Mouse (Mus musculus) forebrain, embryonic 10.5 days (tissue): ENCODE results near the gene Clec2l. TPM values are rescaled to one million over a fixed set of nuclear protein-coding genes. Genes with fewer than 3 reads are reported as not detected.

Experiments
- DNase-seq: peaks from one replicate; pipeline ENCODE4 v3.0.0-alpha.2; 2017; ENCODE audit warnings: low spot score; ENCODE audit errors: extremely low spot score
- H3K27ac ChIP-seq: fragments of 300-500 bp; sonication (generic); 2 replicates; pipeline ENCODE4 v1.5.1; 2016; ENCODE audit warnings: mild to moderate bottlenecking
- H3K27me3 ChIP-seq: fragments of 300-500 bp; sonication (generic); 2 replicates; pipeline ENCODE4 v1.6.1; 2016; ENCODE audit warnings: mild to moderate bottlenecking; ENCODE audit not compliant: poor library complexity, severe bottlenecking
- H3K36me3 ChIP-seq: fragments of 300-500 bp; sonication (generic); replicated peaks from 2 replicates; pipeline ENCODE4 v1.6.1; 2016; ENCODE audit warnings: mild to moderate bottlenecking, moderate library complexity
- H3K4me1 ChIP-seq: fragments of 300-500 bp; sonication (generic); 2 replicates; pipeline ENCODE4 v1.6.1; 2016
- H3K4me3 ChIP-seq: fragments of 300-500 bp; sonication (generic); 2 replicates; pipeline ENCODE4 v1.5.1; 2016; ENCODE audit warnings: mild to moderate bottlenecking, moderate library complexity
- H3K9me3 ChIP-seq: fragments of 300-500 bp; sonication (generic); 2 replicates; pipeline ENCODE4 v1.6.1; 2016; ENCODE audit warnings: mild to moderate bottlenecking, moderate library complexity
- WGBS: fragments of 180-500 bp; shearing (Covaris S2); methylation state at CpG from one replicate; pipeline ENCODE4 v1.1.7; 2016; 5-methylcytosine and 5-hydroxymethylcytosine counted together
- polyA plus RNA-seq: library from polyadenylated mRNA; unstranded; fragments of >200 nt; fragmentation: Nextera tagmentation; extraction: Ambion mirVana; gene quantifications from 2 replicates; pipeline ENCODE4 v1.2.1, GENCODE M21; 2016

Gene Clec2l
- polyA plus RNA-seq, 1 experiment from 2014 or later: 0.26 TPM

DNA sequence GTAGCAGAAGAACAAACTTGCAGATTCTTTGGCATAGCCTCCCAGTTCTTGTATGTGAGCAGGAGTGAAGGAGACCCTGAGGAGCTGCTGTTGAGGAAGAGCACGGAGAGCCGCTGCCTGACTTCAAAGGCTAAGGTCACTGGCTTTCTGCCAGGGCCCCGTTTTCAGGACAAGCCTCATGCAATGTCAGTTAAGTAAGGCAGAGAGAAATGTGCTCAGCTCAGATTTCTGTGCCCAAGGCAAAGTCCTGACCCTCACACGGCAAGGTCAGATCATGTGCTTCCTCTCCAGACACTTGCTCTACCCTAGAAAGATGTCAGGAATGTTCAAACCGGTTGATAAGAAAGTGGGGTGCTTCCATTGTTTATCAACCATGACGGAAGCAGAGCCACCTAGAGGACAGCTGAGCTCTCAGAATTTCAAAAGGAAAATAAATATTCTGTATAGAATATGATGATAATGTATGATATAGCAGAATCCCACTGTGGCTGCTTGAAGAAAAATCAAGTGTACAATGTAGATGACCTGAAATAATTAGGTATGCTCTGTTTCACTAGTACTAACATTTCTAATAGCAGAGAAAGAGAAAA is 40.0 kb downstream of the Clec2l start:
- H3K27ac ChIP-seq: no peak overlapping the region
- H3K36me3 ChIP-seq: peaks cover 96% of the 10 kb centered on the region
- H3K27me3 ChIP-seq: no peaks in the 10 kb centered on the region
- 65% methylated on average over 6 of the region's 6 CpGs for WGBS
- no peak for DNase-seq
- no peaks in the 10 kb centered on the region for H3K9me3 ChIP-seq
- H3K4me3 ChIP-seq: no peak overlapping the region
- H3K4me1 ChIP-seq: peaks cover 15% of the 10 kb centered on the region; the same call in 1 of the 2 replicates

DNA sequence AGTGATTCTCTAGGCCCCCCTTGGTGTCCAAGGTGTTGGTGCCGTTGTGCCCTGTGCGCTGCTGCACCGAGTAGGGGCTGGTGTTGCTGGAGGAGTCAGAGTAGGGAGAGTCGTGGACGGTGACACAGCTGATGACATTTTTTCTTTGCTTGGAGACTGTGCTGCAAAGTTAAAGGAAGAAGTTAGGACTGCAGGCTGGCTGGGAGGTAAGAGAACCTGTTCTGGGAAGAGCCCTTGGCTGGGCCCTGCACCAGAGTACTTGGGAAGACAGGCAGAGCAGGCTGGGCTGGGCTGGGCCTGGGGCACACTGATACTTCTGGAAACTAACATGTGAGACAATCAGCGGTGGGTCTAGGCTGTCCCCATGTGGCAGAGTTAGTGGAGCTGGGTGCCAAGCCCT is 40.7 kb downstream of the Clec2l start:
- H3K27ac ChIP-seq: no peak overlapping the region
- no peak overlapping the region for H3K4me3 ChIP-seq
- H3K36me3 ChIP-seq: peaks cover 96% of the 10 kb centered on the region
- H3K9me3 ChIP-seq: no peaks in the 10 kb centered on the region
- H3K27me3 ChIP-seq: no peaks in the 10 kb centered on the region
- H3K4me1 ChIP-seq: peaks cover 15% of the 10 kb centered on the region; the same call in 1 of the 2 replicates
- DNase-seq: no peak
- WGBS: 89% methylated on average over 6 of the region's 6 CpGs

DNA sequence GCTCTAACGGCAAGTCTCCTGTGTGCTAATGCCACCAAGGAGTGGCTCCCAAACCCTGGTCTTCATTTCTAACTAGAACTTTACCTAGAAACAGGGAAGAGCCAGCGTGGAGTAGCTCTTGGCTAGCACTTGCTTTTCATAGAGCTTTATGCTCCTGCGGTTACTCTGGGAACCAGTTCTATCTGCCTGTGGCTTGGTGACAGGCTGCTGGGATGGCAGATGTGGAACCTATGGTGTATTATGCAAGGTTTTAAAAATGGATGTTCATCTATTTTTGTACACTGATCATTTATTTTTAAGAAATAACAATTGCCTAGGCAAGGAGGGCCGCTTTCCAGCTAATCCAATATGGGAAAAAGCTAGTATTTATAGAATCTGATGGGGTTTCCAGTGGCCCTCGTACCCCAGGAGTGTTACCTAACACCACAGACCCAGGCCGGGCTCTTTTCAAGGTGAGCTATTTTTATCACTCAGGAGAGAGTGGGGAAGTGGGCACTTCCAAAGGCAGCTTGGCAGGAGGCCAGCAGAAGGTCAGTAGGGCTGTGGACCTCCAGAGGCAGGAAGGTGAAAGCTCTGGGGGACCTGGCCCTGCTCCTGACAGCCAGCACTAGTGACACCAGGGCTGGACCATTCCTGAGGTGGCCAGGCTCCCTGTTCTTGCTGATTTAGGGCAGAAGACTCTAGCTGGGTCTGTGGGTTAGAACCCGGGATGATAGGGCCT is 41.6 kb downstream of the Clec2l start:
- peaks cover 96% of the 10 kb centered on the region for H3K36me3 ChIP-seq
- DNase-seq: no peak
- H3K4me1 ChIP-seq: peaks cover 15% of the 10 kb centered on the region; the same call in 1 of the 2 replicates
- H3K27me3 ChIP-seq: no peaks in the 10 kb centered on the region
- no peak overlapping the region for H3K27ac ChIP-seq
- H3K4me3 ChIP-seq: no peak overlapping the region
- 90% methylated on average over 7 of the region's 7 CpGs for WGBS
- H3K9me3 ChIP-seq: no peaks in the 10 kb centered on the region

DNA sequence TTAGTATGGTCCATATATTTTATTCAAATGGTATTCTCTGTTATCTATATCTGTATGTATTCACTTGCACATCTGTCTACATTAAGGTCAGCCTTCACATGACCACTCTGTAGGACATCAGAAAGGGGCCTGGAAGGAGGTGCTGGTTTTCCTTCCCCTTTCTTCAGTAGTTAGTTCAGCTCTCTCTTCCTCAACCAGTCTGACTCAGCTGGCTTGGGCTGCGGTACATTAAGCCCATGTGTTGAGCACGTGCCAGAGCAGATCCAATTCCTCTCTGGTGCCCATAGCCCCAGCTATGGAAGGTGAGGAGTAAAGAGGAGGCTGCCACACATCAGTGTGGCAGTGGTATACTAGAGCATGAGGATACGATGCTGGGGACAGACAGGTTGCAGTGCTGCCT is 47.6 kb downstream of the Clec2l start:
- peaks cover 100% of the 10 kb centered on the region for H3K36me3 ChIP-seq
- no peaks in the 10 kb centered on the region for H3K9me3 ChIP-seq
- 90% methylated on average over 3 of the region's 3 CpGs for WGBS
- no peak overlapping the region for H3K27ac ChIP-seq
- no peaks in the 10 kb centered on the region for H3K4me1 ChIP-seq
- no peak overlapping the region for H3K4me3 ChIP-seq
- no peak for DNase-seq
- H3K27me3 ChIP-seq: no peaks in the 10 kb centered on the region

DNA sequence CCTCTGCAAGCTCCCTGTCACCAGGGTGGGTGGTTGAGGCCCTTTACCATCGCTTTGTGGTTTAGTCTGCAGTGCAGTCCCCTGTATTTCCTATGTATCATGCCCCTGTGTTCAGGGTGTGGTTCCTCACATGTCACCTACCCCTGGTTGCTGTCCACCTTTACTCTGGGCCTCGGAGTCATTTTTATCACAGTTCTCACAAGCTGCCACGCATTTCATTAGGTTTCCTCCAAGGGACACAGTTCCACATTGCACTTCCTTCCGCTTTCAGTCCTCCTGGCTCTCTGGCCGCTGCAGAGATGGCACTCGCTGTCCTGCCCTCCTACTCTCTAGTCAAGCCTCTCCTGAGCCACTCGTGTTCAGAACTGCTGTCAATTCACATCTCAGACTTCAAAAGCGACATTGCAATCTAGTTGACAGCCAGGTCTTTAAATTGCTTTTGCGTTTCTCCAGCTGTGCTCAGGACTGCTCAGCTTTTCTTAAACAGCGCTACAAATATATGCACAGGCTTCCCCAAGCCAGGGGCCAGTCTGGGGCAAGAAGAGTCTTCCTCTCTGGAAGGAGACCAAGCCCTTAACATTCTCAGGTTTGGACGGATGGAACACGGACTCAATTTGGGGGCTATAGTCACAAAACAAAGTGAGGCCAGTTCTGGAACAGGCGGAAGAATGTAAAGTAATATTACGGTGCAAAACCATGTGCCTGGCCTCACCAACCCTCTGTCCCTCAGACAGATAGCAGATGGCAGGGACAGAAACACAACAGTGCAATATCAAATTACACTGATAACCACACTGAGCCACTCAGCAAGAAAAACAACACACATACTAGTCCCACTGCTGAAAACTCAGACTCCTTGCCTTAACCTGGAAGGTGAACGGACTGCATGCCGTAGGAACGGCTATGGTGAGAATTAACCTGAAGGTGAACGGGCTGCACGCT is 51.4 kb downstream of the Clec2l start:
- 93% methylated on average over 19 of the region's 19 CpGs for WGBS
- Histone ChIP-seq H3K4me3 (no peak overlapping the region), H3K36me3 (peaks cover 100% of the 10 kb centered on the region), H3K27me3 (no peaks in the 10 kb centered on the region), H3K4me1 (no peaks in the 10 kb centered on the region), H3K9me3 (no peaks in the 10 kb centered on the region), H3K27ac (no peak overlapping the region)
- no peak for DNase-seq

DNA sequence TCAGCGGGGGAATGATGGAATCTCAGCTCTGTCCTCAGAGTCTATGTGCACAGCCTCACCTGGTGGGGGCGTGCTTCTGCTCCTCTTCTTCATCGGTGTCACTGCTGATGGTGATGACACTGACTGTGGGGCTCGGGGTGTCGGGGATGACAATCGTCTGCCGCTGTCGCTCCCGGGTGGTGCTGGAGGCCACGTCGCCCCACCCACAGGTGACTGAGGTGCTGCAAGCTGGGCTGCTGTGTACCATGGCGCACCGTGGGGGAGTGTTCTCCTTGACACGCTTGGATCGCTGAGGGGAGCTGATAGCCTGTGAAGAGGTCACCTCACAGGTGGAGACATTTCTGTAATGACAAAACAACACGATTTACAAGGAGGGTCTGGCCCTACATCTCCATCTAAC is 53.0 kb downstream of the Clec2l start:
- no peak overlapping the region for H3K27ac ChIP-seq
- no peaks in the 10 kb centered on the region for H3K27me3 ChIP-seq
- no peaks in the 10 kb centered on the region for H3K4me1 ChIP-seq
- H3K9me3 ChIP-seq: no peaks in the 10 kb centered on the region
- peaks cover 100% of the 10 kb centered on the region for H3K36me3 ChIP-seq
- WGBS: 95% methylated on average over 16 of the region's 16 CpGs
- DNase-seq: no peak
- H3K4me3 ChIP-seq: no peak overlapping the region

DNA sequence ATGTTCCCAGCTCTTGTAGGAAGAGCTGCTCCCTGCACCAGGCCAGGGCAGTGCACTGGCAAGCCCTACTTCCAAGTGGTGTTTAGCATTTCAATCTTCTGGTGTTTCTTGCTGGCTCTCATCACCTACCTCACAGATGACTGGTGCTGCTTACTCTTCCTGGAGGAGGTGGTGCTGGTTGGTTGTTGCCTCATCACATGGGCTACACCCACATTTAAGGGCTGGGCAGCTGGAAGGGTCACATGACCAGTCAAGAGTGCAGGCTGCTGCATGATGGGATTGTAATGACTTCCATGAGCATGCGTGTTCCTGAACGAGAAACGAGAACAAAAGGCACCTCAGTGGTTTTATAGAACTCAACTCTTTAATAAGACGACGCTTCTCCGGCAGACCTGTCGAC is 55.8 kb downstream of the Clec2l start:
- Histone ChIP-seq H3K36me3 (peaks cover 89% of the 10 kb centered on the region), H3K9me3 (no peaks in the 10 kb centered on the region), H3K4me3 (no peak overlapping the region), H3K27me3 (no peaks in the 10 kb centered on the region), H3K4me1 (no peaks in the 10 kb centered on the region), H3K27ac (no peak overlapping the region)
- 92% methylated on average over 7 of the region's 7 CpGs for WGBS
- DNase-seq: no peak

DNA sequence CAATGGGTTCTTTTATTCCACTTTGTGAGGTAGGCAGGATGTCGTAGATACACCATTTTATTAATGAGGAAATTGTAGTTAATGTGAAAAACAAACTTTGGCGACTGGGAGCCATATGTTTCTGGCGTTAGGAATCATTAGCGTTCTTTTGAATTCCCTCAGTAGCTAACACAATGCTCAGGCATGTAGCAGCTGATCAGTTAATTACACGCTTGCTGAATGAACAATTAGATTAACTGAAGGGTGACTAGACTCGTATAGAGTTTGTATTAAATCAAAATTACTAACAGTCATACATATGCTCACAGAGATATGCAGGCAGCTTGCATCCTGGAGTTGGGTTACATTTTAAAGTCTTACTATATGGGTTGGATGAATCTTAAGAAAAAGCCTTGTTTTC is 56.4 kb downstream of the Clec2l start:
- WGBS: 74% methylated on average over 6 of the region's 6 CpGs

DNA sequence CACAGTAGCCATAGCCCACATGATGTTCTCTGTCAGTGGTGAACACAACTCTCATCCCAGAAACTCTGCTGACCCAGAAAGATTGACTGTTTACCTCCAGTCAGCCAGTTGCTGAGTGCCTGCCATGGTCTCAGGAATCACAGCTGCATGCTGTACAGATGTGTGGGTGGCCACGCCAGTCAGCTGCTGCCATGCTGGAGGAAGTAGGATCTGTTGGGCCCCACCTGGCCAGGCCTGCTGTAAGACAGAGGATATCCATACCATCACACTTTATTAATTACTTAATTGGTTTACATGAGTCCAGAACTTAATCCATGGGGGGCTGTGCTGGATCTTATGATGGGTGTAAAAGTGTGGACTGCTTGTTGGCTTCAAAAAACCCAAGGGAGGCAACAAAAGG is 58.5 kb downstream of the Clec2l start:
- Histone ChIP-seq H3K27ac (no peak overlapping the region), H3K4me3 (no peak overlapping the region), H3K27me3 (no peaks in the 10 kb centered on the region), H3K9me3 (no peaks in the 10 kb centered on the region), H3K36me3 (peaks cover 87% of the 10 kb centered on the region), H3K4me1 (no peaks in the 10 kb centered on the region)
- DNase-seq: no peak
- WGBS: 88% methylated on average over 1 of the region's 1 CpGs

More for the DNA sequence above, 56.4 kb downstream of the Clec2l start:
- peaks cover 89% of the 10 kb centered on the region for H3K36me3 ChIP-seq
- no peak overlapping the region for H3K4me3 ChIP-seq
- no peak for DNase-seq
- H3K9me3 ChIP-seq: no peaks in the 10 kb centered on the region
- H3K4me1 ChIP-seq: no peaks in the 10 kb centered on the region
- no peak overlapping the region for H3K27ac ChIP-seq
- H3K27me3 ChIP-seq: no peaks in the 10 kb centered on the region

DNA sequence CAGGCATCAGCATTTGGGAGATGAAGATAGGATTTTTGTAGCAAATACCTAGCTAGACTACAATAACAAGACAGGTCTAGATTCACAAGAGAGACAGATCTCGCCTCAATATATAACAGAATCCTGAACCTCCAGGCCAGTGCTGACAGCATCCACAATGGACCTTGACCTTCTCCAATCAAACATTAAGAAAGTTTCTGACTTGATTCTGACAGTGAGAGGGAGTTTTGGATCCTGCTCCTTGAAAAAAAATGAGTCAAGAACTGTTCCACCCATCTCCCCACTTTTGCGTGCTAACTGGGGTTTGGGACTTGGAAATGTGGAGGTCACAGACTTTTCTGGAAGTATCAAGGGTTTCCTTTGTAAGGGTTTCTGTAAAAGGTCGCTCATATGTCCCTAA is 62.6 kb downstream of the Clec2l start:
- peaks cover 82% of the 10 kb centered on the region for H3K36me3 ChIP-seq
- WGBS: 92% methylated on average over 3 of the region's 3 CpGs
- no peak for DNase-seq

More for the DNA sequence above, 62.6 kb downstream of the Clec2l start:
- Histone ChIP-seq H3K27ac (no peak overlapping the region), H3K27me3 (no peaks in the 10 kb centered on the region), H3K9me3 (no peaks in the 10 kb centered on the region), H3K4me3 (no peak overlapping the region), H3K4me1 (no peaks in the 10 kb centered on the region)
